Mouse (Mus musculus) mature B cell (primary cell): Measurements from ENCODE around the gene Smg6.

Experiments used
- in situ Hi-C: fragments of 300-500 bp; cut with MboI; formaldehyde crosslinking; loops from 2 replicates; pipeline ENCODE4 v1.14.3; 2019

The Smg6 gene

GRCm38 (mm10) chr11:75191841-75192240 lies 266.2 kb downstream of the Smg6 start:
- in situ Hi-C loops, result loop anchor here (5.0 kb wide), 1 partner anchor 95 kb away; no protein-coding TSS in a partner anchor

DNA sequence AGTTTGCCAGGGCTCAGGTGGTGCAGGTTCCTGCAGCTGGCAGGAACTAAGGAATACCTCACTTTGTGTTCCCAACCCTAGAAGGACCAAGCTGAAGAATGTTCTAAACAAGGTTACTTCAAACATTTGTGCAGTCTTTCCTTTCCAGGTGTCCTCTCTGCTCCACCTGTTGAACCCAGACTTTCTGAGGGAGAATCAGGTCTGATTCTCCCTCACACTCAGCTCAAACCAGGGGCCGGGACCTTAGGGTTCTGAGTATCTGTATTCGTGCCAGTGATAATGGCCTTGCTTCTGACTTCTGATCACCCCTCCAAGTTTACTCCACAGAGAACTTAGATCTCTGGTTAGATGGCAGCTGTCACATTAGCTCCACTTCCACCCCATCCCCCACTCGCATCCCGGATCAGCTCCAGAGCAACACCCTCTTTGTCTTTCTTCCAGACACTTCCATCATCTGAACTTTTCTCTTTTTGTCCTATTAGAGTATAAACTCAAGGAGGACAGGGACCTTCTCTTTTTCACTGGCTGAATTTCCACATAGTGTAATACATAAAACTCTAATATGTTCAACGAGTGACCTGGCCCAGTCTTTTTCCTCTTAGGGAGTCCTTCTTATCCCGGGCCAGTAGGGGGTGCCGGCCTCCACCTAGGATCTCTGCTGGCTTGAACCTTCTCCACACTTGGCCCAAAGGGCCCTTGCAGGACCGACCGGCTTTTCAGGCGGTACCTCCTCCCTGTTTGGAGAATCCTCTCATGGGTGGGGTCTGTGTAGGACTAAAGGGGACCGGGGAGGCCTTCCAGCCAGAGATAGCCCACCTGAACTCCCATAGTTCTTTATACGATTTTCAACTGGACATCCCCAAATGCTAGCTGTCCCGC lies 267.0 kb downstream of the Smg6 start:
- in situ Hi-C loops, result loop anchor here (5.0 kb wide), 1 partner anchor 95 kb away; no protein-coding TSS in a partner anchor

DNA sequence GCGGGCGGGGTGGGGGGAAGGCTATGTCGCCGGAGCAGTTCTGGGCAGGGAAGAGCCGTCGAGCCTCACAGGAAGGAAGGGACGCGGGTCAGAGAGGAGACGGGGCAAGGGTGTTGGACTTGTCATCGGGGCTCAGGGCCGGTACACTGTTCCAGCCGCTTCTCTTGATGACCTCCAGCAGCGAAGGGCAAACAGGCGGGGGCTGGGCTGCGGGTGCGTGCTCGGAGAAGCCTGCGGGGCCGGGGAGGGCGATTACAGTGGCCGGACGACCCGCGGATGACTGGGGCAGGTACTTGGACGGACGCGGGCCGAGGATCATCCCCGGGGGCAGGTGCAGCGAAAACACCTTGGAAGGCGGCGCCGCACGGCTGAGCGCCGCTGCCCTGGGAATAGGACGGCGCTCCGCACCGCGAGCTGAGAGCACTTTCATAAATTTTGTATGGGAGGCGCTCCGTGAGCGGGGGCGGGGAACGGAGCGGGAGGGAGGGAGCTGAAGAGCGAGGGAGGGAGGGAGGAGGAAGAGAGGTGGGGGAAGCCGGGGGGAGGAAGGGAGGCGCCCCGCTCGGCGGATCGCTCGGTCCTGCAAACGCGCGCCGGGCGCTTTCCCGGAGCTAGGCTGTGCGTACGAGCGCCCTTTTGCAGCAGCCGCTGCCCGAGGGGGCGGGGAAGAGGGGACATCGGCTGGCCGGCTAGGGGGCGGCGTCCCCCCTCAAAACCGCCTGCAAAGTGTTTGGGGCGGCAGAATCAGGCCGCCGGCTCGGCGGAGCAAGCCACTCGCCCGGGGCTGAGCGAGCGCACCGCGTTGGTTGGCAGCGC lies 267.8 kb downstream of the Smg6 start, which contains the start of gene Rtn4rl1:
Gene Rtn4rl1, plus strand, starts transcription at position 528 of the 816 bp plus-strand sequence.
- in situ Hi-C loops, result loop anchor here (5.0 kb wide), 1 partner anchor 94 kb away; no protein-coding TSS in a partner anchor

DNA sequence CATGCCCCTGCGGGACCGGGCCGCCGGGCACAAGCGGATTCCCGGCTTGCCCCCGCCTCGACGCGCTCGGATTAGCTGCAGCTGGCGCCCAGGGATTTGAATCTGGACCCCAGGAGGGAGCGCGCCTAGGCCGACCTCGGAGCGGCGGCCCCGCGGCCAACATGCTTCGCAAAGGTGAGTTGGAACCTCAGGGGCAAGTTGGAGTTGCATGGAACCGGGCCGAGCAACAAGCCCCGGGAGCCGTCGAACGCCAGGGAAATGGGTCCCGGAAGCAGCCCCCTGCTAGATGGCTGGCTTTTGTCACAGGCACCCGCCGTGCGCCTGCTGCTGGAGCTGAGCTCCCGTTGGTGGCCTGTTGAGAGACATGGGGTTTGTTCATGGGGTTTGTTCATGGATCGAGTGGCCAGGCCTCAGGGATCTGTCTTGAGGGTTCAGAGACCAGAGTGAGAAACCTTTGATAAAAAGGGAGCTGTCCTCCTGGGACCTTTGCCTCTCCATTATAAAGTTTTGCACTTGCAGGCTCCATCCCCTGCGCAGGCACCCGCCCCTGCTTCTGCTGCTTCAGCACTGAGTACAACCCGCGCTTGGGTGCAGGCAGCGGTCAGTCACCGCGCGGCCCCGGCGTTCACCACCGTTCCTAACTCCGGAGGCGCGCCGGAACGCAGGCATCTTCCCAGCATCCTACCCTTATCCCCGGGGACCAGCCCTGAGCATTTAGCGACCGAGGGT lies 268.7 kb downstream of the Smg6 start:
- in situ Hi-C loops, result loop anchor here (5.0 kb wide), 1 partner anchor 93 kb away; no protein-coding TSS in a partner anchor

DNA sequence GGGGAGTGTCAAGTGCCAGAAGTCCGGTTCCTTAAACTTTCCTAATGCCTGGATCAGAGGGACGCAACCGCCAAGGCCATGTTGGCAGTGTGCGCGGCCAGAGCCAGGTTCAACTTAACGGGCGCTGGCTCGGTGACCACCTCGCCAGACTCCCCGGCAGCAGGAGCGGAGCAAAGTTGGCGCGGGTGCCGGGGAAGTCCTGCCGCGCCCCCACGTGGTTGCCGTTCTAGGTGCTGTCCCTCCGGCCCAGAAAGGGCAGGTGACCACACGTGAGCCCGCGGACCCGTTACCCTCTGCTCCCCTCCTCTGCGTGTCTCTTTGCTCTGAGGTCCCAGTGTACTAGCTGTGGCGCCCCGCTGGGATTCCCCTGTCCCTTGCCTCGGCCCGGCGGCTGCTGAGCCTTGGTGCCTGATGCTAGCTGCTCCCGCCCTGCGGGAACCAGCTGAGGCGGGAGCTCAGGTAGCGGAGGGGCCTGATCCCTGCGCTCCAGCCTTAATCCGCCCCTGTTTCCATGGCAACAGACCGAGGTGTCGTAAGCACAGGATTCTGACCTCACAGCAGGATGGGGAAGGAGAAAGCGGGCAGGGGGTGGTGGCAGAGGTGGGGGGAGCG lies 269.3 kb downstream of the Smg6 start:
- in situ Hi-C loops, result loop anchor here (5.0 kb wide), 1 partner anchor 92 kb away; no protein-coding TSS in a partner anchor

- in situ Hi-C loops, result no loop called here
These were observed 270.5 kb downstream of the Smg6 start for GRCm38 (mm10) chr11:75196131-75196530.

DNA sequence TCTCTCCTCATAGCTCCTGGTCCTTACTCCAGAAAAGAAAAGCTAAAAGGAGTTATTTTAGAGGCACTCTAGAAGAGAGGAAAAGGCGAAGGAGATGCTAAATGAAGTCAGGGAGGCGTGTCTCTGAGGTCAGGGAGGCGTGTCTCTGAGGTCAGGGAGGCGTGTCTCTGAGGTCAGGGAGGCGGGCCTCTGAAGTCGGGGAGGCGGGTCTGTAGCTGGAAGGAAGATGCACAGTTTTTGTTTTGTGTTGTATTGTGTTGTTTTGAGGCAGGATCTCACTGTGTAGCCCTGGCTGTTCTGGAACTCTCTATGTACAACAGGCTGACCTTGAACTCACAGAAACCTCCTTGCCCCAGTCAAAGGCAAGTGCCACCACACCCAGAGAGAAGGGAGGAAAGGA lies 272.3 kb downstream of the Smg6 start:
- in situ Hi-C loops, result no loop called here

GRCm38 (mm10) chr11:75198792-75199191 lies 273.2 kb downstream of the Smg6 start:
- in situ Hi-C loops, result no loop called here

GRCm38 (mm10) chr11:75199951-75200350 lies 274.3 kb downstream of the Smg6 start:
- in situ Hi-C loops, result no loop called here

GRCm38 (mm10) chr11:75200935-75201334 lies 275.3 kb downstream of the Smg6 start:
- in situ Hi-C loops, result no loop called here

- in situ Hi-C loops, result no loop called here
These were observed 276.1 kb downstream of the Smg6 start for GRCm38 (mm10) chr11:75201721-75202120.

DNA sequence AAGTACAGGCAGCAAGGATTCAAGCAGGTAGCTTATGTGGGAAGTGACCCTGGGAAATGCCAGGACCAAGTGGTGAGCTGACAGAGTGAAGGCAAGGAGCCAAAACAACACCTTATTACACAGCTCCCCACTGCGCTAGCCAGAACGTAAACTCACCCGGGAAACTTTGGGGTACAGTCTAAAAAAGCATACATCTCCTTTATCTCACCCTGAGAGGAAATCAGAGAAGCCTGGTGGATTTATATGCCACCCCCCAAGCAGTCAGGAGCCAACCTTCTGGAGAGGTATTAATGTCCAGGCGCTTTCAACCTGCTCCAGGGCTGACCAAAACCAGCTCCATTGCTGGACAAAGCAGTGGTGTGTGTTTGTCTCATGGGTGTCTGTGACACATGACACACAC lies 278.3 kb downstream of the Smg6 start:
- in situ Hi-C loops, result no loop called here

- in situ Hi-C loops, result no loop called here
These were observed 278.8 kb downstream of the Smg6 start for GRCm38 (mm10) chr11:75204472-75204871.

DNA sequence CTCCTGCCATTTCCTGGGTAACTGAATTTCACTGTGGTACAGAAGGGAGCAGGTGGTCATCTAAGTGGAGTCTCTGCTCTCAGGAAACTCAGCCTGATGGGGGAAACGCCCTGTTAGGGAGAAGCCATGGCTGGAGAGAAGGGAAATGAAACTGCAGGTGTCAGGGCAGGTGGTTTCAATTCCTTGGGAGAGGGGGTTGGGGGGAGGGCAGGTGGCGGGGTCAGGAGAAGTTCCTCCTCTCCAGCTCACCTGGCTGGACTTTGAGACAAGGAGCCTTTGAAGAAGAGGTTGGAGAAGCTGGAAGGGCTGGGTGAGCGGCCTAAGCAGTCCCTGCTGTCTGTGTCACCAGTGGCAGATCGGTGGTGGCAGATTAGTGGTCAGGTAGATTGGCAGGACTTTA lies 280.7 kb downstream of the Smg6 start:
- in situ Hi-C loops, result no loop called here

DNA sequence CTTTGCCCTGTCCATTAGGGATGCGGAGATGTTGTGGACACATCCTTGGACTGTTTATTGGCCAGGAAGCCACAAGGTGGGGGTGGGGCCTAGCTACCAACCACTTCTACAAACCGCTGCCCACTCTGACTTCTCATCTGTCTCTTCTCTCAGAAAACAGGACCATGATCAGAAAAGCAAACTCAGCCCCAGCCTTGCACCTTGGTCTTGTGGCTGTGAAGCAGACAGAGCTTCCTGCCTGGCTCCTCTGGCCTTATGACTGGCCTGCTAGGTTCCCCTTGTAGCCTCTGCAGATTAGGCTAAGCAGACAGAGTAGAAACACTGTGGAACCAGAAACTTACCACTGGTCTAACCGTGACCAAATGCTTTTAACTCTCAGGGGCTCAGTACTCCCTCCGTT lies 283.7 kb downstream of the Smg6 start:
- in situ Hi-C loops, result no loop called here

DNA sequence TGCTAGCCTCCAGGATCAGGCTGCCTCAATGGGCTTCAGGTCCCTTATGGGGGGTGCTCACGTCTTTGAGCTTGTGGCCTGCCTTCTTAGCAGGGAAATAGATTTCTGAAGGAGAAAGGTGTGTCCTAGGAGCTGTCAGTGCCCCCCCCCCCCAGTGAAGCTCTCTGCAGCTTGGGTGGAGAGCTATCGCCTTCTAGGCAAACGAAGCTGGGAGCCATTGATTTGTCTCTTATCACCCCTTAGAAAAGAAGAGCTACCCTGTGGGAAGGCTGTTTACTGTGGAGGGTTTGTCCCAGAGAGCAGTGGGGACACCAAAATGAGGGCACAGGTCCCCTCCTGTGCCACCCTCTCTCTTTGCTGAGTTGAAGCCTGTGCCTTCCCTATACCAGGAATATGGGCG lies 284.5 kb downstream of the Smg6 start:
- in situ Hi-C loops, result no loop called here

DNA sequence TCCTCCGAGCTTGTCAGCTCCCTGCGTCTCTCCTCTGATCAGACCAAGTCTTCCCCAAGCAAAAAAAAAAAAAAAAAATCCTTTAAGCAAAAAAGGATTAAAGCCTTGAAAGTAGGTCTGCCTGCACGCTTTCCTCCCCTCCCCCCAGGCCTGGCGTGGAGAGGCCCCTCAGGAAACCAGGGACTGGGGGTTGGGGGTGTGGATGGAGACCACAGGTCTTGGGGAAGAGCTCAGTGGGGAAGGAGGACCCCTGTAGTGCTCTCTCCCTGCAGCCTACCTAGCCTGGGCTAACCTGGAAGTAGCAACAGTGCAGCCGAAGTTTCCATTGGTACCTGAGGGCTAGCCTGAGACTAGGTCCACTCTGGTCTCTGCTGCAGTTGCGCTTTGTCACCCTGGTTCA lies 285.1 kb downstream of the Smg6 start:
- in situ Hi-C loops, result no loop called here

GRCm38 (mm10) chr11:75212031-75212667 lies 286.5 kb downstream of the Smg6 start:
- in situ Hi-C loops, result no loop called here

DNA sequence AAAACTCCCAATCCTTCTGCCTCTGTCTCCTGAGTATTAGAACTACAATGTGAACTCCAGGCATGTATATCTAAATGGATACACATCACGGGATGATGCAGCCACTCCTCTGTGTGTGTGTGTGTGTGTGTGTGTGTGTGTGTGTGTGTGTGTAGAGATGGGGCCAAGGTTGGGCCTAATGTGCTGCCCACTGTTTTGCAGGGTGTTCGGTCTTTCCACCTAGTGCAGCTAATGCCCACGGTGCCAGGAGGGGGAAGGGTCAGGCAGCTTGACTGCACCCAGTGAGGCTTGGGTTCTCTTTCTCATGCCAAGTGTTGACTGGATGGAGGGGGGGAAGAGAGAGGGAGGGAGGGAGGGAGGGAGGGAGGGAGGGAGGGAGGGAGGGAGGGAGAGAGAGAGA lies 287.3 kb downstream of the Smg6 start:
- in situ Hi-C loops, result no loop called here

DNA sequence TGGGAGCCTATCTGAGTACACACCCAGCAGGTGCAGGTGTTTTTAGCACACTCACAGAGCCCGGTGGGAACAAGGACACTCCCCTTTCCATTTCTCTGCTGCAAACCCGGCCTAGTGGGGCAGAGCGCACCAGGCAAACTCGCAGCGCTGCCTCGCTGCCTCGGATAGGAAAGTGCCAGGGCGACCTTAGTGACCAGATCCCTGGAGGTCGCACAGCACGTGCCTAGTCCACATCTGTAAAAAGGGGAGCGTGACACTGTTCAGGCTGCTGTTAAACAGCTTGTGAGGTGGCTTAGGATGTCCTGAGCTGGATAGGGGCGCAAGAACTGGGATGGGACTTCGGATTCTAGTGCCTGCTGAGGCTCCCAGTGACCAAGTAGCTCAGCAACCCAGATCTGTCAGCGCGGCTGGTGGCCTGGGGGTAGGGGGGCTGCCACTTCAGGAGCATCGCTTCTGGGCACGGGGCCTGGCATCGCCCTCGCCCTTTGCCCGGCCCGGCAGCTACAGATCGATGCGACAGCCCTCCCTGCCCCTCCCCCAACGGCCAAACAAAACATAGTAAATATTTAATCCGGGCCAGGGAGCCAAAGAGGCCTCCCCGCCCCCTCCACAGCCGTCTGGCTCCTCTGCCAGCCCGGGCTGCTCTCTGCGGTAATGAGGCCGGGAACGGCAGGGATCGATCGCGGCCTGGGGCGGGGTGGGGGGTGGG lies 287.9 kb downstream of the Smg6 start:
- in situ Hi-C loops, result no loop called here
